Comparison of ENCODE assay signal across 15 mouse cellular contexts in the genomic region with DNA sequence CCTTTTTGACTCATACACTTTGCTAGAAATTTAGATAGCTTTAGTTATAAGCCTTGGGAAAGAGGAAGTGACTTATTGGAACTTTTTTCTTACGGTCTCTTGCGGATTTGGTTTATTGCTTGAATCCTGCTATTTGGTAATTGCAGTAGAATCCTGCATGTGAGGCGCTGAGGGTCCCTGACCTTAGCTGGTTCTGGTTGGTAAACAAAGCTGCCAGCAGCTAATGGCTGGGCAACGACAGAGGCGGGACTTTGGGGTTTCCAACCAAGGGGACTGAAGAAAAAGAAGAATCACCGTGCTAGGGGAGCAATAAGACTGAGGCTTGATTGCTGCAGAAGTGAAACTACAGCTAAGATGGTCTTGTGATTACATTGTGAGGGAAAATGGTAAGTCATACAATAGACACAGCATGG.
DNase-seq lines count a peak whose midpoint lies in the region; ATAC-seq and TF ChIP-seq lines count a peak whose summit lies in the region.
"Had no signal": no experiment of that assay in that cellular context is flagged by ENCODE, and none has a peak within 500 bp of the region (broad histone marks: within the 10 kb centered on the region; RNA-seq: fewer than 3 reads in every experiment).

No protein-coding gene starts in this region.

- no peak overlapping the region for H3K27ac ChIP-seq in lung, postnatal 0 days (ENCODE audit: low read length)
- peak overlapping the region; percentile 86 for H3K27ac ChIP-seq in bone marrow macrophage, adult 2 months (ENCODE audit: insufficient read depth, low read depth, low read length)
- no peak overlapping the region for H3K27ac ChIP-seq in intestine, embryonic 16.5 days (ENCODE audit: low read length)
- H3K27ac ChIP-seq in midbrain, embryonic 15.5 days = no peak overlapping the region
- H3K27ac ChIP-seq: forebrain, embryonic 12.5 days; heart, embryonic 15.5 days; limb, embryonic 10.5 days had no signal

- no peaks in the 10 kb centered on the region for H3K27me3 ChIP-seq in lung, postnatal 0 days (replicated peaks; ENCODE audit: insufficient read depth, low read length)
- H3K27me3 ChIP-seq in intestine, embryonic 16.5 days (replicated peaks; ENCODE audit: control insufficient read depth, insufficient read depth, low read length) = no peaks in the 10 kb centered on the region
- no peaks in the 10 kb centered on the region for H3K27me3 ChIP-seq in splenic B cell, adult 2 months (ENCODE audit: control insufficient read depth, insufficient read depth, low read length, poor library complexity, severe bottlenecking)
- no peaks in the 10 kb centered on the region for H3K27me3 ChIP-seq in midbrain, embryonic 15.5 days (replicated peaks)
- H3K27me3 ChIP-seq: forebrain, embryonic 12.5 days; heart, embryonic 15.5 days; Patski had no signal

- no peaks in the 10 kb centered on the region for H3K4me1 ChIP-seq in lung, postnatal 0 days (ENCODE audit: insufficient read depth, low read depth, low read length)
- 0 out of 2 replicates have a peak, but pooled peaks cover 2% of the 10 kb centered on the region for H3K4me1 ChIP-seq in bone marrow macrophage, adult 2 months (ENCODE audit: control insufficient read depth, insufficient read depth, low read length)
- H3K4me1 ChIP-seq in intestine, embryonic 16.5 days (ENCODE audit: control insufficient read depth, insufficient read depth, low read length) = no peaks in the 10 kb centered on the region
- H3K4me1 ChIP-seq in midbrain, embryonic 15.5 days = no peaks in the 10 kb centered on the region
- H3K4me1 ChIP-seq: forebrain, embryonic 12.5 days; heart, embryonic 15.5 days had no signal

- no peak for ATAC-seq in lung, postnatal 0 days
- 0 out of 2 replicates have a peak, but pooled peaks have one; percentile 33 for ATAC-seq in intestine, embryonic 16.5 days
- ATAC-seq in midbrain, embryonic 15.5 days (replicated peaks) = no peak
- ATAC-seq: Patski had no signal

- no peak for TF ChIP-seq EP300 in lung, postnatal 0 days (IDR thresholded peaks at IDR 0.05)

- H3K9ac ChIP-seq in lung, postnatal 0 days (replicated peaks; ENCODE audit: low read depth) = no peak overlapping the region
- no peak overlapping the region for H3K9ac ChIP-seq in intestine, embryonic 16.5 days (ENCODE audit: low read depth, low read length)
- no peak overlapping the region for H3K9ac ChIP-seq in midbrain, embryonic 15.5 days
- H3K9ac ChIP-seq: forebrain, embryonic 12.5 days; heart, embryonic 15.5 days had no signal

- no peaks in the 10 kb centered on the region for H3K36me3 ChIP-seq in lung, postnatal 0 days (ENCODE audit: insufficient read depth, low read length)
- no peaks in the 10 kb centered on the region for H3K36me3 ChIP-seq in intestine, embryonic 16.5 days (ENCODE audit: control insufficient read depth, insufficient read depth, low read length)
- H3K36me3 ChIP-seq in splenic B cell, adult 2 months (ENCODE audit: control insufficient read depth, insufficient read depth, low read length, poor library complexity, severe bottlenecking) = 0 out of 2 replicates have a peak, but pooled peaks cover 1% of the 10 kb centered on the region
- no peaks in the 10 kb centered on the region for H3K36me3 ChIP-seq in midbrain, embryonic 15.5 days (replicated peaks)
- H3K36me3 ChIP-seq: forebrain, embryonic 12.5 days; heart, embryonic 15.5 days; limb, embryonic 10.5 days had no signal

- H3K4me2 ChIP-seq in lung, postnatal 0 days (replicated peaks; ENCODE audit: low read depth, low read length) = no peak overlapping the region
- peak overlapping the region; percentile 29; the same call in 1 of the 2 replicates for H3K4me2 ChIP-seq in intestine, embryonic 16.5 days (ENCODE audit: low read depth, low read length)
- no peak overlapping the region for H3K4me2 ChIP-seq in midbrain, embryonic 15.5 days
- H3K4me2 ChIP-seq: forebrain, embryonic 12.5 days; heart, embryonic 15.5 days had no signal

- no peak overlapping the region for H3K4me3 ChIP-seq in lung, postnatal 0 days (ENCODE audit: low read depth, low read length)
- H3K4me3 ChIP-seq in bone marrow macrophage, adult 2 months (ENCODE audit: insufficient read depth, low read length) = peak overlapping the region; percentile 58
- no peak overlapping the region for H3K4me3 ChIP-seq in intestine, embryonic 16.5 days (ENCODE audit: low read length)
- H3K4me3 ChIP-seq in midbrain, embryonic 15.5 days = no peak overlapping the region
- H3K4me3 ChIP-seq: forebrain, embryonic 12.5 days; heart, embryonic 15.5 days; limb, embryonic 10.5 days had no signal

- no peak for TF ChIP-seq CTCF in lung, postnatal 0 days (IDR thresholded peaks at IDR 0.05)
- no peak for TF ChIP-seq CTCF in bone marrow macrophage, adult 2 months (IDR thresholded peaks at IDR 0.05; ENCODE audit: low read depth, low read length)

- WGBS in lung, postnatal 0 days = 52% methylated on average over 6 of the region's 6 CpGs
- WGBS in intestine, embryonic 16.5 days = 31% methylated on average over 6 of the region's 6 CpGs
- 83% methylated on average over 6 of the region's 6 CpGs for WGBS in midbrain, embryonic 15.5 days

- DNase-seq in lung, postnatal 36 days = peak; percentile 4
- DNase-seq in lung, postnatal 0 days (ENCODE audit: low spot score) = no peak
- peak; percentile 73 for DNase-seq in splenic B cell, adult 2 months (ENCODE audit: low read depth, low spot score)
- DNase-seq in layer of hippocampus, postnatal 10 days (ENCODE audit: low spot score in 2 of 2) = no peak
- DNase-seq: cerebellum, adult 18-20 months; kidney, adult 11 months; kidney, postnatal 36 days; lung, adult 18-20 months had no signal

- no peaks in the 10 kb centered on the region for H3K9me3 ChIP-seq in lung, postnatal 0 days (ENCODE audit: low read length)
- H3K9me3 ChIP-seq in intestine, embryonic 16.5 days (ENCODE audit: control insufficient read depth, low read length) = no peaks in the 10 kb centered on the region
- H3K9me3 ChIP-seq in midbrain, embryonic 15.5 days = no peaks in the 10 kb centered on the region
- H3K9me3 ChIP-seq: forebrain, embryonic 12.5 days; heart, embryonic 15.5 days; limb, embryonic 10.5 days had no signal

- no peak for TF ChIP-seq POLR2A in bone marrow macrophage, adult 2 months (IDR thresholded peaks at IDR 0.05; ENCODE audit: borderline replicate concordance, low read depth, low read length)

Comparison
In these comparisons a context has a peak if more than half of its experiments do, and no peak if none do; other contexts are left out.
1. DNase-seq: peak in lung, postnatal 36 days (single experiment) and splenic B cell, adult 2 months (single experiment); none in lung, postnatal 0 days (single experiment) and layer of hippocampus, postnatal 10 days (0 of 2).